Mouse (Mus musculus) lung, postnatal 36 days (tissue): ENCODE results near the gene Rgl2.

Experiments
- DNase-seq: peaks from one replicate; pipeline ENCODE4 v3.0.0; 2022; ENCODE audit warnings: mixed read lengths

The Rgl2 gene

DNA sequence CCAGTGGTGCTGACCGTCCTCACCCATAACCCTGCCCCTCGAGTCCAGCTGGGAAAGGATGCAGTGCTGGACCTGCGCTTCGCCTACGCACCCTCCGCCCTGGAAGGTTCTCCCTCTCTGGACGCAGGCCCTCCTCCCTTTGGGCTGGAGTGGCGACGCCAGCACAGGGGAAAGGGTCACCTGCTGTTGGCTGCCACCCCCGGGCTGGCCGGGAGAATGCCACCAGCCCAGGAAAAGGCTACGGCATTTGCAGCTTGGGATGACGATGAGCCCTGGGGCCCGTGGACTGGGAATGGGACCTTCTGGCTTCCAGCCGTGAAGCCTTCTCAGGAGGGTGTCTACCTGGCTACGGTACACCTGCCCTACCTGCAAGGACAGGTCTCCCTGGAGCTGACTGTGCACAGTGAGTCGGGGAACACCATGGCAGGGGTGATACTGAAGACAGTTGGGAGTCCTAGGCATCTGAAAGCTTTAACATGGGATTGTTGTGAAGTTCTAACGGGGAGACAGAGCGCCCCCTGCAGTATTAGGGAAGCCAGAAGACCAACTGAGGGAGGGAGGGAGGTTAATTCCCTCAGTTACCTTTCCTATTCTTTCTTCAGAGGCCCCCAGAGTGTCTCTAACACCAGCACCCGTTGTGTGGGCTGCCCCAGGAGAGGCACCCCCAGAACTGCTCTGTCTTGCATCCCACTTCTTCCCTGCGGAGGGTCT, 3.8 kb upstream of the Rgl2 start:
- DNase-seq = no peak

- peak; percentile 42 for DNase-seq
Observed at GRCm38 (mm10) chr17:33926207-33926932, 3.0 kb upstream of the Rgl2 start.

GRCm38 (mm10) chr17:33928251-33928947, 944 bp upstream of the Rgl2 start:
- DNase-seq = no peak

DNA sequence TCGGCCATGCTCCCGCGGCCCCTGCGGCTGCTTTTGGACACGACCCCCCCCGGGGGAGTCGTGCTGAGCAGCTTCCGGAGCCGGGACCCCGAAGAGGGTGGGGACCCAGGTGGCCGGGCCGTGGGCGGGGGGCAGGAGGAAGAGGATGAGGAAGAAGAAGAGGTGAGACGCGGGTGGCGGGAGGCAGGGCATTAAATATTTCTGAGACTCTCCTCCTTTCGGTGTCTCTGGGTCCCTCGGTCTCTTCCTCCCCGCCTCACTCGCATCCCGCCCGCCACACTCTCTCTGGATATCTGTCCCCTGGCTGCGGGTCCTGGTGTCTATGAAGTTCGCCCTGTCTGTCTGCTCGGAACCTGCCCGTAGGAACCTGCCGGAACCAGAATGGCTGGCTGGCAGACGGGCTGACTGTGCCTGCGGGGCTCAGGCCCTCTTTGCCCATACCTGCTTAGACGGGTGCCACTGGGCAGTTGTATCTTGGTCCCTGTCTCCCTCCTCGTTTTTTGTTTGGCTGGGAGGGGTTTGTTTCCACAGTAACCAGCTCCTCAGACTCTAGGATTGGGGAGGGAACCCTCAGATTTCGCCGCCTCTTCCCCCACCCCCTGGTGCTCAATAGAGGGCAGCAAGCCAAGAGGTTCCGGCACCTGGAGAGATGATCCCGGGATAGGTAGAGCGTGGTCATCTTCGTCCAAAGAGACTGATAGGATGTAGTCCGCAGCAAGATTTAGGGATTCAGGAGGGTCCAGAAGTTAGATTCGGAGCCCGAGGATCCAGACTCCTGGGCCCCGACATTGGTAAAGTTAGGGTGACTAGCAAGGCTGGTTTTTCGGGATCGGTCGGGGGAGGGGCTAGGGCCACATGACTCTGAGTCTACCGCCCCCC, 1.2 kb downstream of the Rgl2 start:
- peak; percentile 85 for DNase-seq

GRCm38 (mm10) chr17:33931159-33931866, 2.0 kb downstream of the Rgl2 start:
- no peak for DNase-seq

GRCm38 (mm10) chr17:33931947-33932346, 2.6 kb downstream of the Rgl2 start:
- no peak for DNase-seq

DNA sequence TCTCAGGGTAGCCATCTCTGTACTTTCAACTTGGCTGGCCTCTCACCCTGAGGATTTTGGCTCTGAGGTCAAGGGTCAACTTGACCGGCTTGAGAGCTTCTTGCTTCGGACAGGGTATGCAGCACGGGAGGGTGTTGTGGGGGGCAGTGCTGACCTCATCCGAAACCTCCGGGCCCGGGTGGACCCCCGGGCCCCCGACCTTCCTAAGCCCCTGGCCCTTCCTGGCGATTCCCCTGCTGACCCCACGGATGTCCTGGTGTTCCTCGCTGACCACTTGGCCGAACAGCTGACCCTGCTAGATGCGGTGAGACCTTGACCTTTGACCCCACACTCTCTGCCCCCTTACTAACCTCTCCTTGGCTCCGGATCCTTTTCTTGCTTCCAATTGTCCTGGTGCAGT, 3.1 kb downstream of the Rgl2 start:
- no peak for DNase-seq

GRCm38 (mm10) chr17:33932970-33933369, 3.6 kb downstream of the Rgl2 start:
- DNase-seq = no peak

DNA sequence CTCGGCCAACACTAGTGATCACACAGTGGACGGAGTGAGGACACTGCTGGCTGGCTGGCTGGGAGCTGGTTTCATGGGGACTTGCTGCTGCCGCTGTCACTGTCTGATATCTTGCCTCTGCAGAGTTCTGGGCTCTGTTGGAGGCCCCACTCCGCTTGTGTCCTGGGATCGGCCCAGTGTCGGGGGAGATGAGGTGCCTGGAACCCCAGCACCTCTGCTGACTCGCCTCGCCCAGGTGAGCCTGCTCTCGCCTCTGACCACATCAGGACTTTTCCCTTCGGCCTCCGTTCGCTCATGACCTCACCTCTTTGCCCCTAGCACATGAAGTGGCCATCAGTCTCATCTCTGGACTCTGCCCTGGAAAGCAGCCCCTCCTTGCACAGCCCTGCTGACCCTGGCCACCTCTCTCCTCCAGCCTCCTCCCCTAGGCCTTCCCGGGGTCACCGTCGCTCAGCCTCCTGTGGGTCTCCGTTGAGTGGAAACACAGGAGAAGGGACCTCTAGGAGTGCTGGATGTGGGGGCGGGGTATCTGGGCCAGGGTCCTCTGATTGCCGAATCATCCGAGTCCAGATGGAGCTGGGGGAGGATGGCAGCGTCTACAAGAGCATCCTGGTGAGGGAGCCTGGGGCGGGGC, 6.2 kb downstream of the Rgl2 start:
- no peak for DNase-seq

- DNase-seq = no peak
Observed at GRCm38 (mm10) chr17:33936993-33937392, 7.7 kb downstream of the Rgl2 start.

- no peak for DNase-seq
Observed at GRCm38 (mm10) chr17:33938783-33939182, 9.4 kb downstream of the Rgl2 start.

GRCm38 (mm10) chr17:33940206-33940805, 11.0 kb downstream of the Rgl2 start, which contains the start of the genes Pfdn6 and Wdr46:
Gene Pfdn6 (minus strand): TSS chr17:33940343.
Gene Wdr46 (plus strand): TSS chr17:33940660.
- DNase-seq = peak; percentile 94

GRCm38 (mm10) chr17:33940981-33941380, 11.6 kb downstream of the Rgl2 start:
- DNase-seq = no peak

GRCm38 (mm10) chr17:33941381-33941780, 12.0 kb downstream of the Rgl2 start:
- no peak for DNase-seq

GRCm38 (mm10) chr17:33943454-33943853, 14.1 kb downstream of the Rgl2 start:
- DNase-seq = no peak

- DNase-seq = peak; percentile 32
Observed at GRCm38 (mm10) chr17:33947430-33948089, 18.2 kb downstream of the Rgl2 start.

DNA sequence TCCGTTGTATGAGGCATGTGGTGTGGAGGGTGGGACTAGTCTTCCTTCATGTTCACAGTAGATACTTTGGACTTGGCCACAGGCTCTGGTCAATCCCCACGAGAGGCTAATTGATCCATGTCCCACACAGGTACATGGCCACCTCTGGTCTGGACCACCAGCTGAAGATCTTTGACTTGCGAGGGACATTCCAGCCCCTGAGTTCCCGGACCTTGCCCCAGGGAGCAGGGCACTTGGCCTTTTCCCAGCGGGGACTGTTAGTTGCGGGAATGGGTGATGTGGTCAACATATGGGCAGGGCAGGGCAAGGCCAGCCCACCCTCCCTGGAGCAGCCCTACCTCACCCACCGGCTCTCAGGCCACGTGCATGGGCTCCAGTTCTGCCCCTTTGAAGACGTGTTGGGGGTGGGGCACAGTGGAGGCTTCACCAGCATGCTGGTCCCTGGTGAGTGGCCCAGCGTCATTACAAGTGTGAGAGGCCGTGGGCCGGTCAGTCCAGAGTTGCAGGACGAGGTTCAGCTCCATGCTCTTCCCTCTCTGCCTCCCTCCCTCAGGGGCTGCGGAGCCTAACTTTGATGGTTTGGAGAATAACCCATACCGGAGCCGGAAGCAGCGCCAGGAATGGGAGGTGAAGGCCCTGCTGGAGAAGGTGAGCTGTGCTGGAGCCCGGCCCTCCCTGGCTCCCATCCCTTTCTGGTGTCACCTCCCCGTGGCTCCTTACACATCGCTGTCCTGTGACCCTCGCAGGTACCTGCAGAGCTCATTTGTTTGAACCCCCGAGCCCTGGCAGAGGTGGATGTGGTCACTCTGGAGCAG, 19.0 kb downstream of the Rgl2 start:
- no peak for DNase-seq

- DNase-seq = no peak
Observed at GRCm38 (mm10) chr17:33948905-33949537, 19.7 kb downstream of the Rgl2 start.

DNA sequence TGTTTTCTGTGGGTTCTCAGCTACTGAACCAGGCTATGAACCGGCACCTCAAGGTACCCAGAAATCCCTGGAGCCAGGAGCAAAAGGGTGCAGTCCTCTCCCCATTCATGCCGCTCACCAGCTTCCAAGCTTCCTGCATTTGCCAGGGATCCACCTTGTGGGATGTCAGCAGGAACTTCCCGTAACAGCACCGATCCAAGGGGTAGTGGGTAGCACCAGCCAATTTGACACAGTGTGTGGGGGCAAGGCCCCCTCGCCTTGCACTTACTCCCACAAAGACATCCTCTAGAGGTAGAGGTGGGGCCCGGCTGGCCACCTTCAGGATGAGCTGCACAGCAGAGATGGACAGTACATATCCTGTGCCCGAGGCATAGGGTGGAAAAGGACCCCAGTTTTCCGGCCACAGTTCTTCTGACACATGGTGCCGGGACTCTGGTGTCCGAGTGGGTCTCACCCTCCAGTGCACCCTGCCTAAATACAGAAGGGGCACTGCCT, 20.8 kb downstream of the Rgl2 start:
- no peak for DNase-seq
